Mouse (Mus musculus): ENCODE measurements around the gene Gtf2a1l.

- TF ChIP-seq CTCF (IDR thresholded peaks at IDR 0.05; ENCODE audit: control insufficient read depth, insufficient read depth, insufficient read length) (no peak), MAX (IDR thresholded peaks at IDR 0.05) (no peak), USF1 (IDR thresholded peaks at IDR 0.05; ENCODE audit: low read depth) (no peak), FOSL1 (IDR thresholded peaks at IDR 0.05; ENCODE audit: insufficient read depth, low read length, poor library complexity, severe bottlenecking) (no peak), MYOD1 (IDR thresholded peaks at IDR 0.05; ENCODE audit: control insufficient read depth, insufficient read length, low read depth) (no peak)
These were observed 89.6 kb downstream of the Gtf2a1l start for GRCm38 (mm10) chr17:88758003-88758437.

Data from C2C12 (cell line).